Mouse (Mus musculus) ES-E14 (cell line): ENCODE measurements at regions not wholly inside any gene's neighbourhood (a gene's known extent, or its start where the extent isn't known, plus 50 kb on each side); places are given as distances from the start of the nearest gene placed in this dataset.

Experiments used
- CHD2 ChIP-seq: IDR thresholded peaks from 2 replicates; pipeline ENCODE4 v1.6.1; 2014; ENCODE audit warnings: mild to moderate bottlenecking, low read depth, low read length, inconsistent platforms
- HCFC1 ChIP-seq: IDR thresholded peaks from 2 replicates; pipeline ENCODE4 v1.6.1; 2012; ENCODE audit warnings: low read length, inconsistent platforms, borderline replicate concordance; ENCODE audit not compliant: insufficient read depth
- MAFK ChIP-seq: IDR thresholded peaks from 2 replicates; pipeline ENCODE4 v1.6.1; 2014; ENCODE audit warnings: mild to moderate bottlenecking, low read depth, low read length, inconsistent platforms; ENCODE audit not compliant: insufficient read depth
- ZC3H11A ChIP-seq: IDR thresholded peaks from 2 replicates; pipeline ENCODE4 v1.6.1; 2012; ENCODE audit warnings: low read depth, mild to moderate bottlenecking, inconsistent platforms, low read length, borderline replicate concordance
- ZNF384 ChIP-seq: IDR thresholded peaks from 2 replicates; pipeline ENCODE4 v1.6.1; 2012; ENCODE audit warnings: low read depth, low read length, inconsistent platforms

DNA sequence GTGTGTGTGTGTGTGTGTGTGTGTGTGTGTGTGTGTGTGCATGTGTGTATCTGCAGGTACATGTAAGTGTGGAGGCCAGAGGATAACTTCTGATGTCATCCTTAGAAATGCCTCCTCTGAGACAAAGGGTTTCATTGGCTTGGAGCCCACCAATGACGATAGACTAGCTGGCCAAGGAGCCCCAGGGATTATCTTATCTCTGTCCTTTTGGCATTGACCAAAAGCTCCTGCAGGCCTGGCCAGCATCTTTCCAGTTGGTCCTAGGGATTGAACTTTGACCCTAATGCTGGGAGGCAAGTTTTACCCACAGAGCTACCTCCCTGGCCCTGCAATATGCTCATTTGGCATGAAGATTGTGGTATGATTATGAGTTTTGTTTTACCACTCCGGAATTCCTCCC, 133.3 kb downstream of the Tmx1 start:
- TF ChIP-seq CHD2 (no peak), ZC3H11A (no peak), MAFK (no peak), ZNF384 (no peak), HCFC1 (no peak)
